Mouse (Mus musculus) hindbrain, postnatal 0 days (tissue): Measurements from ENCODE around the gene Trpm3. TPM values are rescaled to one million over a fixed set of nuclear protein-coding genes. Genes with fewer than 3 reads are reported as not detected.

ENCODE experiments used
- ATAC-seq: fragments of 200-750 bp; cut with Nextera tagmentation; 2 replicates; pipeline ENCODE4 v1.8.0; 2017; ENCODE audit warnings: mild to moderate bottlenecking, moderate TSS enrichment, moderate library complexity
- DNase-seq: peaks from one replicate; pipeline ENCODE4 v3.0.0-alpha.2; 2015; ENCODE audit warnings: low spot score
- H3K27ac ChIP-seq: fragments of 300-500 bp; sonication (generic); 2 replicates; pipeline ENCODE4 v1.5.1; 2014; ENCODE audit warnings: mild to moderate bottlenecking
- H3K27me3 ChIP-seq: fragments of 300-500 bp; sonication (generic); 2 replicates; pipeline ENCODE4 v1.6.1; 2014; ENCODE audit warnings: low read length, mixed read lengths; ENCODE audit not compliant: insufficient read depth
- H3K36me3 ChIP-seq: fragments of 300-500 bp; sonication (generic); 2 replicates; pipeline ENCODE4 v1.6.1; 2014; ENCODE audit warnings: low read length, mixed read lengths; ENCODE audit not compliant: insufficient read depth
- H3K4me1 ChIP-seq: fragments of 300-500 bp; sonication (generic); 2 replicates; pipeline ENCODE4 v1.6.1; 2014; ENCODE audit warnings: antibody characterized with exemption, low read length, mixed read lengths; ENCODE audit not compliant: insufficient read depth
- H3K4me2 ChIP-seq: fragments of 300-500 bp; sonication (generic); 2 replicates; pipeline ENCODE4 v1.6.1; 2014; ENCODE audit warnings: low read depth, mild to moderate bottlenecking, low read length, moderate library complexity, mixed read lengths
- H3K4me3 ChIP-seq: fragments of 300-500 bp; sonication (generic); 2 replicates; pipeline ENCODE4 v1.5.1; 2014; ENCODE audit warnings: low read length
- H3K9ac ChIP-seq: fragments of 300-500 bp; sonication (generic); replicated peaks from 2 replicates; pipeline ENCODE4 v1.6.1; 2014; ENCODE audit warnings: mild to moderate bottlenecking, low read length, moderate library complexity, mixed read lengths
- H3K9me3 ChIP-seq: fragments of 300-500 bp; sonication (generic); 2 replicates; pipeline ENCODE4 v1.6.1; 2016; ENCODE audit warnings: low read length, mixed read lengths
- CTCF ChIP-seq: IDR thresholded peaks from 2 replicates; pipeline ENCODE4 v1.5.1; 2016; ENCODE audit warnings: antibody characterized with exemption, control low read depth, low read depth
- WGBS: fragments of 180-500 bp; shearing (Covaris S2); extraction: QIAGEN DNeasy Blood & Tissue Kit; methylation state at CpG from one replicate; pipeline ENCODE4 v1.1.7; 2014; 5-methylcytosine and 5-hydroxymethylcytosine counted together
- polyA plus RNA-seq: library from polyadenylated mRNA; unstranded; fragments of >200 nt; fragmentation: Nextera tagmentation; extraction: Ambion mirVana; gene quantifications from 2 replicates; pipeline ENCODE4 v1.2.1, GENCODE M21; 2015
- total RNA-seq: library from RNA; depleted of rRNA; stranded (reverse); fragments of >200 nt; gene quantifications from 2 replicates; pipeline ENCODE4 v1.2.3, GENCODE M21; 2014

The Trpm3 gene
- total and polyA plus RNA-seq, 2 experiments from 2014 or later: 44.1 to 63.5 TPM

DNA sequence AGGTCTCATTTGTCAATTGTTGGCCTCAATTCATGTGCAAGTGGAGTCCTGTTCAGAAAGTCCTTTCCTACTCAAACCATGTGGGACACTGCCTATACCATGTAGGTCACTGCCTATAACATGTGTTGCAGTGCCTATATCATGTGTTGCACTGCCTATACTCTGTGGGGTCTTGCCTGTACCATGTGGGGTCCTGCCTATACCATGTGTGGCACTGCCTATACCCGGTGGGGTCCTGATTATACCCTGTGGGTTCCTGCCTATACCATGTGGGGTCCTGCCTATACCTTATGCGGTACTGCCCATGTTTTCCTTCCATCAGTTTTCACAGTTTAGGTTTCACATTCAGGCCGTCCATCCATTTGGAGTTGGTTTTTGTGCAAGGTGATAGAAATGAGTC is 197.4 kb downstream of the Trpm3 start:
- Histone ChIP-seq H3K9me3 (no peaks in the 10 kb centered on the region), H3K9ac (no peak overlapping the region), H3K27ac (no peak overlapping the region), H3K36me3 (no peaks in the 10 kb centered on the region), H3K27me3 (no peaks in the 10 kb centered on the region), H3K4me1 (no peaks in the 10 kb centered on the region), H3K4me2 (no peak overlapping the region), H3K4me3 (no peak overlapping the region)
- 91% methylated on average over 3 of the region's 3 CpGs for WGBS
- TF ChIP-seq CTCF: no peak
- ATAC-seq (no peak), DNase-seq (no peak)

DNA sequence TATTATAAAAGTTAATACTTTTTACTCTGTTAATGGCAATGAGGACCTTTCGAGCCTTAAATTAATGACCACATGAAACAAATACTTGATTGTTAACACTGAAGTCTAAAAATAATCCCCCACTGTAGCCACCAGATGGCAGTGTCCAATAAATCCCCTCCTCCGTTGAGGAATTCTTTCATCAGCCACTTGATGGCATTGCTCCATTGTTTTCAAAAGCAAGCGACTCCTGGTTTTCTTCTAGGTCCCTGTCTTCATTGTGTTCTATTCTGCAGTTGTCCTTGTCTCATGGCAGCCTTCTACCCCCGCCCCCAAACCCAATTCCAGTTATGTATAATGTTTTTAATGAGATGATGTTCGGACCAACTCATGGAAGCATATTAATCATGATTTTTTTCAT is 198.6 kb downstream of the Trpm3 start:
- H3K27ac ChIP-seq: no peak overlapping the region
- WGBS: 15% methylated on average over 5 of the region's 5 CpGs
- H3K4me2 ChIP-seq: no peak overlapping the region
- H3K4me3 ChIP-seq: no peak overlapping the region
- no peaks in the 10 kb centered on the region for H3K9me3 ChIP-seq
- DNase-seq: peak; percentile 92
- peak; percentile 96 for TF ChIP-seq CTCF
- ATAC-seq: peak; percentile 72; the same call in 1 of the 2 replicates
- no peak overlapping the region for H3K9ac ChIP-seq
- H3K36me3 ChIP-seq: no peaks in the 10 kb centered on the region
- no peaks in the 10 kb centered on the region for H3K27me3 ChIP-seq
- no peaks in the 10 kb centered on the region for H3K4me1 ChIP-seq

DNA sequence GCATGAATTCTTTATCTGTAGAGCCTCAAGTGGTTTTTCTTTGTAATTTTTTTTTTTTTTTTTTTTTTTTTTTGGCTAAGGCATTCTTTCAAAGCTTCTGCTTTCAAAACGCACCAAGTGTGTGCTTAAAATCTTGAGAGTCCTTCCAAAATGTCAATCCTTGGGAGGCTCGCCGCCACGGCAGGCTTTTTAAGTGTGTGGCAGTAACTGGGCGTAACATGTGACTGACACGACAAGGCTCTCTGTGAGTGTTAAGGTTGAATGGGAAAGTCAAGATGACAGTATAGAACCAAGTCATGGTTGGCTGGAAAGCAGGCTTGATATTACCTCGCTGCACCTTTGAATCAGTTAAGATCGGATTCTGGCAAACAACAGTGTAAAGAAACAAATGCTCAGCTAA is 200.1 kb downstream of the Trpm3 start:
- Histone ChIP-seq H3K27ac (no peak overlapping the region), H3K4me3 (no peak overlapping the region), H3K27me3 (no peaks in the 10 kb centered on the region), H3K9me3 (no peaks in the 10 kb centered on the region), H3K9ac (no peak overlapping the region), H3K36me3 (no peaks in the 10 kb centered on the region), H3K4me2 (no peak overlapping the region), H3K4me1 (no peaks in the 10 kb centered on the region)
- ATAC-seq (no peak), DNase-seq (no peak)
- TF ChIP-seq CTCF: no peak
- 73% methylated on average over 8 of the region's 8 CpGs for WGBS

- H3K27ac ChIP-seq: no peak overlapping the region
- TF ChIP-seq CTCF: no peak
- H3K9me3 ChIP-seq: no peaks in the 10 kb centered on the region
- no peak overlapping the region for H3K9ac ChIP-seq
- no peak overlapping the region for H3K4me3 ChIP-seq
- no peaks in the 10 kb centered on the region for H3K36me3 ChIP-seq
- WGBS: 49% methylated on average over 14 of the region's 14 CpGs
- no peaks in the 10 kb centered on the region for H3K27me3 ChIP-seq
- DNase-seq (peak; percentile 43), ATAC-seq (peak; percentile 78)
- peak overlapping the region; percentile 35 for H3K4me2 ChIP-seq
- no peaks in the 10 kb centered on the region for H3K4me1 ChIP-seq
Observed at GRCm38 (mm10) chr19:22354037-22354541, 215.2 kb downstream of the Trpm3 start.

DNA sequence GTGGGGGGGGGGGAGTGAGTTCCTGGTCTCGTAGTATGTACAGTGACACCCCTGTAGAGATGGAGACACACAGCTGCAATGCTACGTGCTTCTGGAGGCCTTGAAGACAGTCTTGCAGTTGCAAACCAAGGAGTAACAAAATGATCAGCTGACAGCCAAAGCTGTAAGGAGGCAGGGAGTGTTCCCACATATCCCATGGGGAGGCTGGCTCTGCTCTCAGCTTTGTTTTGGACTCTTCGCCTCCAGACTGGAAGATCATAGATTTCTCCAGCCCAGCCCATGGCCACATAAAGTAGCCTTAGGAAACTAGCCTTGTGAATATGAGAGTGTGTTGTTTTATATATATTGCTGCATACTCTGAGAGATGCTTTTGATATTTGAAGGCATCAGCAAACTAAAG is 248.0 kb downstream of the Trpm3 start:
- Histone ChIP-seq H3K27ac (no peak overlapping the region), H3K4me2 (no peak overlapping the region), H3K9ac (no peak overlapping the region), H3K36me3 (no peaks in the 10 kb centered on the region), H3K27me3 (no peaks in the 10 kb centered on the region), H3K9me3 (no peaks in the 10 kb centered on the region), H3K4me1 (no peaks in the 10 kb centered on the region), H3K4me3 (no peak overlapping the region)
- 82% methylated on average over 3 of the region's 3 CpGs for WGBS
- no peak for ATAC-seq
- TF ChIP-seq CTCF: no peak
- no peak for DNase-seq

DNA sequence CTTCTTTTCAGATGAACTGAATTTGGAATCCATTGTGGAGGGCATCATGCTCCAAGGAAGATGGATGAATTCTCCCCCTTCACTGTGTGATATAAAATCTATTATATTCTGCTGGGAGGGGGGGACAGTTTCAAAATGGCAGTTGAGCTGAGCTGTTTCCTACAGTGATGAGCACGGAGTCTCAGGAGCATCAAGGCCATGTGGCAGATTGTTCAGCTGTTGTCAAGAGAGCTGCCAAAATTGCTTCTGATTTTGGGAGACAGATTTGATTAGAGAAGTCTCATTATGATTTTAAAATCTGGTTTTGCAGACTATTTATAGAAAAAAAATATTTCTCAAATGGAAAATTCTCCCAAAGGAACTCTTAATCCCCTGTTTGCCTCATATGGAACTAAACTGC is 255.9 kb downstream of the Trpm3 start:
- Histone ChIP-seq H3K4me2 (no peak overlapping the region), H3K36me3 (no peaks in the 10 kb centered on the region), H3K9ac (no peak overlapping the region), H3K27ac (no peak overlapping the region), H3K4me1 (no peaks in the 10 kb centered on the region), H3K4me3 (no peak overlapping the region), H3K9me3 (no peaks in the 10 kb centered on the region), H3K27me3 (no peaks in the 10 kb centered on the region)
- WGBS: 55% methylated on average over 1 of the region's 1 CpGs
- ATAC-seq (no peak), DNase-seq (no peak)
- TF ChIP-seq CTCF: no peak

GRCm38 (mm10) chr19:22404049-22404448 is 265.2 kb downstream of the Trpm3 start:
- no peaks in the 10 kb centered on the region for H3K4me1 ChIP-seq
- no peaks in the 10 kb centered on the region for H3K9me3 ChIP-seq
- no peak overlapping the region for H3K4me2 ChIP-seq
- no peak overlapping the region for H3K27ac ChIP-seq
- no peak overlapping the region for H3K9ac ChIP-seq
- ATAC-seq (no peak), DNase-seq (no peak)
- no peaks in the 10 kb centered on the region for H3K27me3 ChIP-seq
- 91% methylated on average over 3 of the region's 3 CpGs for WGBS
- no peak overlapping the region for H3K4me3 ChIP-seq
- TF ChIP-seq CTCF: no peak
- H3K36me3 ChIP-seq: no peaks in the 10 kb centered on the region
